Mouse (Mus musculus) layer of hippocampus, adult 6 months (tissue): ENCODE data around the gene Gm8978. TPM values are rescaled to one million over a fixed set of nuclear protein-coding genes. Genes with fewer than 3 reads are reported as not detected.

Source experiments
- long read RNA-seq, 2 experiments: library from polyadenylated mRNA; unstranded; transcript quantifications; one replicate each; pipeline ENCODE4 v2.0.0; 2019 to 2020
- microRNA-seq: library from miRNA; unstranded; fragments of <30 nt; microRNA quantifications from one replicate; pipeline ENCODE4 v1.2.0, GENCODE M21; 2020
- polyA plus RNA-seq: library from polyadenylated mRNA; unstranded; fragments of <200 nt; fragmentation: Nextera tagmentation; gene quantifications from 2 replicates; pipeline ENCODE4 v1.2.3, GENCODE M21; 2021

The Gm8978 gene
- not detected in 2 replicates for polyA plus RNA-seq
- long read RNA-seq, experiment 1: 0 reads
- long read RNA-seq, experiment 2: 0 reads

GRCm38 (mm10) chr19:33625152-33625551 is at the start of gene Gm8978:
TSS of gene Gm8978 (minus strand) at chr19:33625252.

Small RNA genes within 50 kb of the gene (microRNA-seq; reads per million reads assigned to microRNA genes)
- not detected for gene Gm27440

Other genes with a start within 250 kb of the Gm8978 start
- gene Rnls, start 233.0 kb downstream of the Gm8978 start, polyA plus RNA-seq: 4.3 and 4.9 TPM in 2 replicates
- not detected in 2 replicates for gene Lipo4, start 107.5 kb downstream of the Gm8978 start, polyA plus RNA-seq
- 0.11 and 0.29 TPM in 2 replicates for gene Lipo2, start 126.1 kb upstream of the Gm8978 start, polyA plus RNA-seq
- gene Lipo3, start 136.7 kb upstream of the Gm8978 start, polyA plus RNA-seq: 5.6 and 6.0 TPM in 2 replicates
- not detected in 2 replicates for gene Lipo1, start 162.2 kb upstream of the Gm8978 start, polyA plus RNA-seq